Mouse (Mus musculus) skeletal muscle tissue, adult 2 months (tissue): ENCODE measurements at regions not wholly inside any gene's neighbourhood (a gene's known extent, or its start where the extent isn't known, plus 50 kb on each side); places are given as distances from the start of the nearest gene placed in this dataset.
A peak's percentile ranks its signal among the peaks of the same experiment; 100 is the strongest.

Source experiments
- DNase-seq: peaks from one replicate; pipeline ENCODE4 v3.0.0-alpha.2; 2012; ENCODE audit warnings: low read depth, low spot score

DNA sequence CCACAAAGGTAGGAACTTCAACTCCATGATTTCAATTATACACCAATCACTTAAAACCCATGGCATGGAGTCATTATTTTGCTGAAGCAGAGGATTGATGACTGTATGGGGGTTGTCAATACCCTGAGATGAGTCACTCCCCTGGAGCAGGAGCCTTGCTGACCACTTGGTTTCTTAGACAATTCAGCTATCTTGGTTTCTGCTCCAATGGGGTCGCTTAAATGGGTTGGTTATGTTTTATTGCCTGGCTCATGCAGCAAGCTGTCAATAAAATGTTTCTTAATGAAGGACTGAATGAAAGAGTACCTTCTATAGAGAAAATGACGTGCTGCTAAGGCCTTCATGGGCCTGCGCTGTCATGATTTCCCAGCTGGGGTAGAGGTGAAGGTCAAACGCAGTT lies 110.0 kb upstream of the Prickle1 start:
- no peak for DNase-seq

DNA sequence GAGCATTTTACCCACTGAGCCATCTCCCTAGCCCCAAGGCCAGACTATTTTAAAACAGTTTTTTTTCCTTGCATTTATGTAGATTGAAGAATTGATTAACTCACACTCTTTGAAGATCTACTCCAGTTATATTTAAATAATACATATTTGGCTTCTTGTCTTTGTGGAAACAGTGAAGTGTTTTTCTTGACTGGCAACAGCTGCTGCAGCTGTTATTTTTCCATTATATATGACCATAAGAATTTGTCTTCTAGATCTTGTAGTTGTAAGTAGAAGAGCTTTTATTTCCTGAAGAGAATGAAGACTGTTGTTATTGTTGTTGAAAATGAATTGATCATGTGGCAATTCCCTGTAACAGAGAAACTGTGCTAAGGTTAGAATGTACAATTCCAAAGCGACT lies 109.4 kb upstream of the Prickle1 start:
- DNase-seq: no peak

DNA sequence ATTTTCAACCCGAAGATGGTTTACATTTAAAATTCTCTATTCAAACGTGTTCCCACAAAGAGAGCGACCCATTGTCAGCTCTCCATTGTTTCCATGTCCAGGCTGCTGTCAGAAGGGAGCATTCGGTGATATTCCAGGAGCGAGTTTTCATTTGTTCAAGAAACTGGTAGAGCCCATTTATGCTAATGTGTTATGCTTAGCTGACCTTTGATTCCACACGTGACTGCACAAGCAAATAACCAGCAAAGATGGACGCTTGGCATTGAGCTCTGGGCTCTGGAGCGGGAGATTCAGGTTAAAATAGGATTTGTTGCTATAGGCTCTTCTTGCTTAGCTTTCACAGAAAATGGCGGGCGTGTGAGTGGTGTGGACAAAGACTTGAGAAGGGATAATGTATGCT lies 105.3 kb upstream of the Prickle1 start:
- DNase-seq: no peak

DNA sequence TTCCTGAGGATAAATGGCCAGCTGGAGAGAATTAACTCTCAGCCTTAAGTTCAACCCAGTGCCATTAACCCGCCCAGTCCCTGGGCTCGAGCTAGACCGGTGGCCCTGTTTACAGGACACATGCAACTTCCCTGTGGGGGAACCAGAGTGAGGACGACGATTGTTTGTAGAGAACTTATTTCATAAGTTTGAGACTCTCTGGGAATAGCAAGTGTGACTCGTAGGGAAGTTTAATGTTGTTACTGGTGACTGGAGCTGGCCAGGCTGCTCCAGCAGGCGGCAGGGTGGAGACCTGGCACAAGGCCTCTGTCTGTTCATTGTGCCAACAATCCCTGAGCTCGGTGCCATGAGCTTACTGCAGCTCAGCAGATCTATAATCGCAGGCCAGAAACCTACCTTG lies 104.3 kb upstream of the Prickle1 start:
- DNase-seq: peak; percentile 47

DNA sequence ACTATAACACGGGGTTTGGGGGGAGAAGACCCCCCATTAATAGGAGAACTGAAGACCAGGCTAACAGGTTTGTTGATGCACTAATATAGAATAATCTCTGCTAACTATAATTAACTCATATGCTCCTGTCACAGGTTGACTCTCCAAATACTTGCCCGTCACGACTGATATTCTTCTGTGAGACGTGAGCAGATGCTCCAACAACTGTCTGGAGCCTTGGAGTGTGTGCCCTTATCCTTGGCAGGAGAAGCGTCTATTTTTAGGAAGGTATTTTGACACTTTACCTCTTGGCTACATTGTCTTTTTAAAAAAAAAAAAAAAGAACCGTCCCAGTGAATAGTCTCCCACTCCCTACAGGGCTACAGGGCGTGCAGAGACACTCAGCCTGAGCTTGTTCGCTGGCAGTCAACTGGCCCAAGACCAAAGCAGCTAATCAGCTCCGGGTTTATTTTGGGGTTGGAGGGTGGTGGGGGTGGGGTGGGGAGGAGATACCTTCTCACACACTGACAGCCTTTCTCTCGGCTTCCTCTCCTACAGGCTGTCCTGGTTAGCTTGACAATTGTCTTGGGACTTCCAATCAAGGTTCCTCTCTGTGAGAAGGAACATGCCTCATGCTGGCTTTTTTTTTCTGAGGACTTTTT lies 102.6 kb upstream of the Prickle1 start:
- DNase-seq: no peak

DNA sequence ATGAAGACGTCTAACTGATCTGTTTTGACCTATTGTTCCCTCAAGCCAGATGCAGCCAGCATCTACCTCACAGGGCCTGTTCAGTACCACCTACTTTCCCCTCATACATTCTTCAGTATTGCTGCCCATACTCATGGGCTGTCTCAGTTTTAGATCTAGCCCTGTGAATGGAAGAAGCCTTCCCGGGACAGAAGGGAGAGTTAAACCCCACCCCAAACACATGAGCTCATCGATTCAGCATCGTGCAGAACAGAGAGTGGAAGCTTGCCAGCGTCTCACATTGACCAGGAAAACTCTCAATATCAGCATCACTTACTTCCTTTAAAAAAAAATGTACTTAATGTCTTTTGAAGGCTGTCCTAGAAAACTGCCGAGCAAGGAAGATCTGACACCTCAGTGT lies 95.0 kb upstream of the Prickle1 start:
- no peak for DNase-seq

DNA sequence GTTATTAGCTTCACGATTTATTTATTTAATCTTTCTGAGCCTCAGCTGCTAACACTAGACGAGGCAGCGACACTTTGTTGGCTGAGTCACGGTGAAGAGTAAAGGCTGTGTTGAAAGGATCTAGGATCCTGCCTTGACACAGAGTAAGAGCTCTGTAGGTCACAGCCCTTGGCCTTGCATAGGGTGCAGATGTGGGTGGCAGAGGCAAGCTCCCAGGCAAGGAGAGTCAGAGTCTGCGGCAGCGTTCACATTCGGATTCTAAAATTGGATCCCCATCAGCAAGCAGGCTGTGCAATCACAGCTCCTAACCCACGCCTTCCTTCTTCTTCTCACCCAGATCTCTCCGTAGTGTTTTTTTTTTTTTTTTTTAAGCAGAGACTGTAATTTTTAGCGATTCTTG lies 94.3 kb upstream of the Prickle1 start:
- DNase-seq: no peak

DNA sequence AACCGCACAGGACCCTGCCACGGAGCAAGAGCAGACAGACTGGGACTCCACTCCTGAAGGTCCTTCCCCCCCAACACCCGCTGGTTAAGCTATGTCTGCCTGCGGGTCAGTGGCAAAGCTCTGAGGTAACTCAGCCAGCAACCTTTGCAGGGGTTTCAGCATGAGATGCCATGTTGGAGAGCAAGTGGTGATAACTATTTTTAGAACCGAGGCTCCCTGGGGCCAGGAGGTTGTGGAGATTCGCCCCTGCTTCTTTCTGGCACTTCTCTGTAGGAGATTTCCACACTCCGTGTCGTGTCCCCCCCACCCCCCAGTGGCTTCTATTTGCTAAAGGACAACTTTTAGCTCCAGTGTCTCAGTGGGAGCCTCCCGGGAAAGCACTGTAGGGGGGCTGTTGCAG lies 90.7 kb upstream of the Prickle1 start:
- DNase-seq: no peak

DNA sequence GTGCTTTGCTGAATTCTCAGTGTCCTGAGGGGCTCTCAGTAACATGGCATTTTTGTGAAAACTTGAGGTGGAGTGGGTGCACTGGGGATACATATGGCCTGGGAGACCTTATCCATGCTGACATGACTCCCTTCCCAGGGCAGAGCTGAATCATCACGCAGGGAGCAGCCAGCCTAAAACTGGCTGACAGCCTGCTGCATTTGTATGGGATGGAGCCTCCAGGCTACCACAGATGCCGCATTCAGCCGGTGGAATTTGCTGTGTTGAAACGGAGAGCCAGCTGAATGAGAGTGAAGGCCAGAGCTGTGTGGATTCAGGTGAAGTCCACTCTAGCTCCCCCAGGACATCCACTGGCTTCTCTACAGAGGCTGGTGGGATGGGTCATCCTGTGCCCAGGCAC lies 85.9 kb upstream of the Prickle1 start:
- no peak for DNase-seq

DNA sequence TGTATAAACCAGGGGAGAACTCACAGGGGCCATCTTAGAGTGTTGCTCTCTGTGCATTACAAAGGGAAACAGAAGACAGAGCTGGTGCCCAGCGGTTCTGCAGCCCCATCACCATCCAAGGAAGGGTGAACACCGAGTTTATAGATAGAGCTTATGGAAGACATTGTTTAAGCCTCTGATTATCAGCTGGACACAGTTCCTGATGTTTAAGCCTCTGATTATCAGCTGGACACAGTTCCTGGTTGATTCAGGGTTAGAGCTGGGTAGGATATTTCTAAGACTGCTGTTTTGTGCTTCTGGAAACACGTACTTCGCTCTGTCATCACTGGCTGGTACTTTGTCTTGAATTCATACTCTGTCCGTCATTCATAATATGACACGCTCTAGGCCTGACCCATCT lies 79.9 kb upstream of the Prickle1 start:
- DNase-seq: no peak

DNA sequence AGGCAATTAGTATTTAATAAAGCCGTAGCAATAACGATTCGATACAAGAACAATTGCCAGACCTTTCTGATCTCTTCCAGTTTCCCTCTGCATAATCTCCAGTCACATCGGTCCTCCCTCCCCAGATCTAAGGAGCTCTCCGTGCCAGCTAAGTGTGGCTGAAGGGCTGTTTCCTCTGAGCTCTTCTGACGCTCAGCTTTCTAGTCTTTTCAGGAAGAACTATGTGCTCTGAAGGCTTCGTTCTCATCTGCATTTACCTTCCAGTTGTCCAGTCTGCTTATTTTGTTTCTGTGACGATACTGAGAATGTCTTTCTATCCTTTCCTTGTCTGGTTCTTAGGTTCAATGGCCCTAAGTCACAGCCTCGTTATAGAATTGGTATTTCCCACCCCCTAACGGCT lies 78.3 kb upstream of the Prickle1 start:
- no peak for DNase-seq

DNA sequence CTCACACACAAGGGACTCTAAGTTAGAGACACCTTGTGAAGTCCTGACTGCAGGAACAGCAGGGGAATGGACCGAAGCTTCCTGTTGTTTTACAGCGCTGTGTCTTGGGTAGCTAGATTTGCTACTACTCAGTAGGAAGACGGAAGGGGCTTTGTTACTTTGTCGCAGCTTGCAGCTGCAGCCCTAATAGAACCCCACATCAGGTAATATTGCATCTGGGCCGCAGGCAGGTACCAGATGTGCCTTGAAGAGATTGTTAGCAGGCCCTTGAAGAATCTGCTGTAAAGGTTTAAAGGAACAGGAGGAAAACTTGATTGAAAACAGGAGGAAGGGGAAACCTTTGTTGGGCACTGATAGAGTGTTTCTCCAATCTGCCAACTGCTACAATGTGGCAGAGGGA lies 68.2 kb upstream of the Prickle1 start:
- DNase-seq: no peak

DNA sequence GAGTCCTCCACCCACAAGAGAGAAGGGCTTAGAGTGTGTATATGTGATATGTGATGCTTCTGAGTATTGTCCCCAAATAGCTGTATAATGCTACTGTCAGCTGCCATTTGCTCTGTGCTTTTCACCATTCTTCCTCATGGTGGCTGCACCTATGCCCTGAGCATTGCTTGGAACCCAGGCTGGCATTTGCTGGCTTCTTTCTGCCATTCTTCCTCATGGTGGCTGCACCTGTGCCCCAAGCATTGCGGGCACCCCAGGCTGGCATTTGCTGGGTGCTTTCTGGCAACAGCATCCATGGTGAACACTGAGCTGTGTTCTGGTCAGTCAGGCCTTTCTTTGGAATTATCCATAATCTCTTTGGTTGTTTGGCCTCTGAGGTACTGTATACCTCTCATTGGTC lies 66.9 kb upstream of the Prickle1 start:
- no peak for DNase-seq

DNA sequence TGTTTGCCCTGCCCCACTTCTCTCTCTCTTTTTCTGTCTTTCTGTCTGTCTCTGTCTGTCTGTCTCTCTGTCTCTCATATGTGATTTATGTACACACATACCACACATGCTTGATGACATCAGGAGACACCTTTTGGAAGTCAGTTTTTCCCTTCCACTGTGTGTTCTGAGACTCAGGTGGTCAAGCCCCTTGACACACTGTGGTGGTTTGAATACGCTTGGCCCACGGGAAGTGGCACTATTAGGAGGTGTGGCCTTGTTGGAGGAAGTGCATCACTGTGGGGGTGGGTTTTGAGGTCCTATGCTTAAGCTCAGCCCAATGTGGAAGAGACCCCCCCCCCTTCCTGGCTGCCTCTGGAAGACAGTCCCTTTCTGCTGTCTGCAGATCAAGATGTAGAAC lies 66.1 kb upstream of the Prickle1 start:
- no peak for DNase-seq

DNA sequence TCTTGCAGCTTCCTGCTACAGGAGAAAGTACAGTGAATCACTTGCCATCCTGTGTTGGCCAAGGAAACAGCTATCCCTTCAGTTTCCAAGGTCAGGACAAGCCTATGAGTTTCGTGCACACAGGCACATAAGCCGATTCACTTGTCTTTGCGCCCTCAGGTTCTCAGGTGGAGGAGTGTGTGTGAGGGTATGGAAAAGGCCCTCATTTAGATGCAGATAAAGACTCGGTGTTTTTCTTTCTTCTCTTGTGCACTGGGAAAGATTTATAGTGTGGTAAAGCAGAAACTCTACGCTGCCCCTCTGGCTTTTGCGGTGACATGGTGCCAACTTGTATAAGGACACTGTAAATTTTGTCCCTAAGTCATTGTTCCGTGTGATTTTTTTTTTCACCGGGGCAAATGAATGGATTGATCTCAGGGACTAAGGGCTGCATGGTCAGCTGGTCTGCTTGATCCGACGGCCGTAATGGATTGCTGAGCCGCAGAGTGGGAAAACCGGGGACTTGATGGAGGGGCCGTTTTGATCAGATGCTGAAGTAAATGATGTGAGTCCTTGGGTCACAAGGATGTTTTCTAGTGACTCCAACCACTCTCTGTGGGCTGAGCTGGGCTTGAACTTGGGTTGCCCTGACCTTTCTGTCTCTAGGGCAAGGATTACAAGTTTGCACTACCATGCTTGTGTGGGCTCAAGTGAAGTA lies 65.4 kb upstream of the Prickle1 start:
- no peak for DNase-seq

DNA sequence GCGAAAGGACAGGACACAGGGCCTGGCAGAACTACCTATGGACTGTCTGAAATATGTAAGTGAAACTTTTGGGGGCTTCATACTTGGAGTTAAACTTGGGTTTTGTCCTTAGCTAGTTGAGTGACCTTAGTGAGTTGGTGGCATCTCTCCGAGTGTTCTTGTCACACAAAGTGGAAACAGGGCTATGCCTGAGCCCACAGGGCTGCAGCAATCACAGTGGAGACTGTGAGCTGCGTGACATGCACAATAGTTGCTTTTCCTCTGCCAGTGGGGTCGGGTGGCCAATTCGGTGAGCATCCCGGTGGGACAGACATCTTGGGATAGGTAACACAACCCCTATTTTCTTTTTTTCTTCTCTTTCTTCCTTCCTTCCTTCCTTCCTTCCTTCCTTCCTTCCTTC lies 61.5 kb upstream of the Prickle1 start:
- no peak for DNase-seq

DNA sequence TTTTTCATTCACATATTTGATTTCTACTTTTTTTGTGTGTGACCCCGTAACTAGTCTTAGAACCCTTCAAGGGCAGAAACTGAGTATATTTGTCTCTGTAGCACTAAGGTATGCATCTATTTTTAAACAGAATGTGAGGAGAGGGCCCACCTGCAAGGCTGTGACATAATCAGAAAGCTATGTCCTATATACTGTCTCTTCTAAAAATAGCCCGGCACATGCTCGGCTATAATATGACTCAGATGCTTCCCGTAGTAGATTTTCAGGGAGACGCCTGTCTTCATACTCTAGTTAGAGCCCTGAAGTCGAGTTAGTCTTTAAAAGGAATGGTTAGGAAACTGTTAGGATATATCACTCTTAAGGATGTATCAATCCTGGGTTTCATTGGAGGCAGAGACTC lies 61.0 kb upstream of the Prickle1 start:
- DNase-seq: no peak

DNA sequence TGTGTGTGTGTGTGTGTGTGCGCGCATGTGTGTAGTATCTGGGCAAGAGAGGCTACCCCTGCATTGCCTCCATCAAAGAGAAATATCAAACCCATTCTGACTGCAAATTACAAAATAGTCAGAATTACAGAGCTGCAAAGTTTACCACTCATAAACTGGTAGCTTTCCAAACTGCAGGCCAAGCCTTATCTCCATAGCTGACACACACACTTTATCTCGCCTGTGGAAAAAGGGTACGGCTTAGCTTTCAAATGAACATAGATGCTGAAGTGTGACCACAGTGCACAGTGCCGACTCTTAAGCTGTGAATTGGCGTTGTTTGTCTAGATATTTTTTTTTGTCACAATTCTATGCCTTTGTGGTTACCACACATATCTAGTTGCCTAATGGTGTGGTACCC lies 60.1 kb upstream of the Prickle1 start:
- DNase-seq: no peak

DNA sequence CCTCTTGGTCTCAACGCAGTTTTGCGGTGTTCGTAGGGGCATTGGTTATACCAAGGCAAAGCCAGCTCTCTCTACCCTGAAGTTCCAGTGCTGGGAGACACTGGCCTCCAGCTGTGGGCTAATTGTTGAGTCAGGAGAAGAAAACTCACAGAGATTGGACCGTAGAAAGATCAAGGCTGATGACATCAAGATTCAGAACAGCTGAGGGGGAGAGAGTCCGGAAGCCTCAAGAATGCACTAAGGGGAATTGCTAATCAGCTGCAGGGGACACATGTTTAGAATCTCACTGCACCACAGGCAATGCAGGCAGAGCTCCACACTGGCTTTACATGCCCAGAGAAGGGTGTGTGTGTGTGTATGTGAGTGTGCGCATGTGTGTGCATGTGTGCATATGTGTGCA lies 59.6 kb upstream of the Prickle1 start:
- DNase-seq: no peak

DNA sequence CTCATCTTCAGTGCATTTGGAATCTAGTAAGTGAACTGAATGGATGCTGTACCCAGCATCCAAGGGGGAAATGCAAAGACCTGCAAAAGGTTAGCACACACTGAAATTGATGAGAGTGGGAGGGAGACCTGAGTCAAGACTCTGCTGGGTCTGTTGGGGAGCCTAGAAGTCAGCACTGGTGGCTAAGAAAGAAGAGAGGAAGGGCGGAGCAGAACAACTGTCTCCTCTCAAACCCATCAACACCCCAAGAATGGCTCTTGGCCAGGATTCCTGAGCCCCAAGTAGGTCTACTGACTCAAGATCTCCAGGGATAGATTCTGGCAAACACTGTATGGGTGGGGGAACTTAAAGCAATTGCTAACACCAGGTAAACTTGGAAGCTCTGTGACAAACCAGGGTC lies 57.7 kb upstream of the Prickle1 start:
- DNase-seq: no peak

DNA sequence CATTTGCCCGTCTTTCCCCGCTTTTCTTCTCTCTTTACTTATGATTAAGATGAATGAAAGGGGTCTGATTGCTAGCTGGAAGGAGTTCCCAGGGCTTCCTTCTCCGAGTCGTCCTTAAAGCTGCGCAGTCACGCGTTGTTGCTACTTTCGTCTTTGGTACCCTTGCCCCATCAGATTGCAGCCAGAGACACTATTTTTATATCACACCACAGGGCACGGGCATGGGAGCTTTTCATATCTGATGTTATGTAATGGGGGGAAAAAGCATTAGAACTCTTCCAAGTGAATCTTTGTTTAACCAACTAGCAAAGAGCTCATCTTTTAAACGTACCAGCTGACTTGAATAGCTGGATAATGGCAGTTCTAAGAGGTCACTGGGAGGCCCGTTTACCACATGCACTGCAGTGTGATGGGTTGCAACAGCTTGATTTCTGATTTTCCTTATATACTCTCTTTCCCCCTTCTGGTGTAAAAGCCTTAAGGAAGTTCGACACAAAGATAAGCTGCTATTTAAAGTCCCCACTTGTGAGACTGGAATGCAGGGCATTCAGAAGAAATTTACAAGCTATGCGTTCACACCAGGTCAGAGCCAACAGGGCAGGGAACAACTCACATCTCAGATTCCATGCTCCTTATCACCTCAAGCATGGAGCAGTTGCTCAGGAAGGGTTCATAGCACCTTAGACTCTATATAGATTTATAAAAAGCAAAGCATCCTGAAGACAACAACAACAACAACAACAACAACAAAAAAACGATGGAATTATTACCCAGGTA lies 55.5 kb upstream of the Prickle1 start:
- DNase-seq: no peak

DNA sequence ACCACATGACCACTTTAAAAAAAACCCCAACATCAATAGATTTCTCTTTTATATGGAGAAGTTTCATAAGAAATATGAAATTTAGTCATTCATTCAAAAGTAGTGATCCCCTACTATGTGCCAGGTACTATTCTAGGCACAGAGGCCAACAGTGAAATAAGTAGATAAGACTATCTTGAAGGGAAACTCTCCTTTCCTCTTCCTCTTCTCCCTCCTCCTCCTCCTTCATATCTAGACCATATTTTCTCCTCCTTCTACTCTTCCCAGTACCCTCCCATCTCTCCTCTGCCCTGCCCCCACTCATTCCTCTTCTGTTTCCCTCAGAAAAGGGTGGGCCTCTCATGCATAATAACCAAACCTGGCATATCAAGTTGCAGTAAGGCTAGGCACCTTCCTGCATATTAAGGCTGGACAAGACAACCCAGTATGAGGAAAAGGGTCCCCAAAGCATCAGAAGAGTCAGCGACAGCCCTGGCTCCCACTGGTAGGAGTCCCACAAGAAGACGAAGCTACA lies 54.4 kb upstream of the Prickle1 start:
- no peak for DNase-seq

DNA sequence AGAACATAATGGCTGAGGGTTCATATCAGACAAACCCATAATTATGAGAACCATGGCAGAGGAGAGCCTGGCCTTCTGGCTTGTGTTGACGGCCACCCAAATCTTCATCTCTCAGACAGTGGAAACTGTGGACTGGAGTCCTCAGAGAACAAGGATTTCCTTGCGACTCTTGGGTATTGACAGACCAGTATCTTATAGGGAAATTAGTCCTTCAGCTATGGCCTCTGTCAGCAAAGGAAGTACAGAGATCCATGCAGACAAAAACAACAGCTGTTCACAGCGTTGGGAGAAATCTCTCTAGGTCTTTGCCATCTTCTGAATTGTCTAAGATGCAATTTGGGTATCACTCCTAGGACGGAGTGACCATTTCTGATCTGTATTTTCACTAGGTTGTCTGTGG lies 53.0 kb upstream of the Prickle1 start:
- no peak for DNase-seq
